Mouse (Mus musculus) left cerebral cortex, postnatal 25 days (tissue): ENCODE measurements at regions not wholly inside any gene's neighbourhood (a gene's known extent, or its start where the extent isn't known, plus 50 kb on each side); places are given as distances from the start of the nearest gene placed in this dataset.

Experiments used
- DNase-seq, 2 experiments: peaks; one replicate each; pipeline ENCODE4 v3.0.0; 2022; ENCODE audit warnings: low spot score in 2 of 2, mixed read lengths in 1 of 2
- intact Hi-C: fragments of 180-260 bp; cut with DNase I; formaldehyde crosslinking; loops from one replicate; pipeline ENCODE4 v1.15.1; 2025

GRCm38 (mm10) chr1:143065493-143065892 lies 575.0 kb upstream of the B3galt2 start:
- intact Hi-C loops: no loop called here

GRCm38 (mm10) chr1:143071781-143072382 lies 568.6 kb upstream of the B3galt2 start:
- intact Hi-C loops: no loop called here

More at GRCm38 (mm10) chr1:143065493-143065892, 575.0 kb upstream of the B3galt2 start:
- DNase-seq: no peak

GRCm38 (mm10) chr1:143074999-143075398 lies 565.5 kb upstream of the B3galt2 start:
- DNase-seq: no peak
- intact Hi-C loops: no loop called here

More at GRCm38 (mm10) chr1:143071781-143072382, 568.6 kb upstream of the B3galt2 start:
- DNase-seq: no peak

- intact Hi-C loops: no loop called here
These were observed 560.0 kb upstream of the B3galt2 start for GRCm38 (mm10) chr1:143080441-143080840.

GRCm38 (mm10) chr1:143096904-143097303 lies 543.6 kb upstream of the B3galt2 start:
- no peak for DNase-seq
- intact Hi-C loops: no loop called here

More at GRCm38 (mm10) chr1:143080441-143080840, 560.0 kb upstream of the B3galt2 start:
- no peak for DNase-seq

- DNase-seq: no peak
- intact Hi-C loops: no loop called here
These were observed 542.2 kb upstream of the B3galt2 start for GRCm38 (mm10) chr1:143098307-143098706.

- DNase-seq: no peak
- intact Hi-C loops: no loop called here
These were observed 518.3 kb upstream of the B3galt2 start for GRCm38 (mm10) chr1:143122185-143122584.

GRCm38 (mm10) chr1:143130257-143130656 lies 510.2 kb upstream of the B3galt2 start:
- DNase-seq: peak; percentile 4 to 75
- intact Hi-C loops: no loop called here

GRCm38 (mm10) chr1:143132806-143133205 lies 507.7 kb upstream of the B3galt2 start:
- DNase-seq: no peak
- intact Hi-C loops: no loop called here

GRCm38 (mm10) chr1:143145111-143145984 lies 495.1 kb upstream of the B3galt2 start:
- intact Hi-C loops: no loop called here
- DNase-seq: no peak

- DNase-seq: peak in 1 of 2 experiments; percentile 18
- intact Hi-C loops: no loop called here
These were observed 469.2 kb upstream of the B3galt2 start for GRCm38 (mm10) chr1:143171286-143171685.

- intact Hi-C loops: loop anchor here (2.0 kb wide), 1 partner anchor 17 kb away; no protein-coding TSS in a partner anchor
- DNase-seq: peak in 1 of 2 experiments; percentile 7
These were observed 466.6 kb upstream of the B3galt2 start for GRCm38 (mm10) chr1:143173836-143174235.

GRCm38 (mm10) chr1:143192167-143192793 lies 448.2 kb upstream of the B3galt2 start:
- intact Hi-C loops: no loop called here
- no peak for DNase-seq

- intact Hi-C loops: loop anchor here (5.0 kb wide), 1 partner anchor 442 kb away; the partner anchor contains the start of gene B3galt2
- DNase-seq: peak; percentile 26 to 93
These were observed 440.1 kb upstream of the B3galt2 start for GRCm38 (mm10) chr1:143200213-143200889.

- DNase-seq: no peak
- intact Hi-C loops: loop anchor here (5.0 kb wide), 1 partner anchor 441 kb away; the partner anchor contains the start of gene B3galt2
These were observed 439.5 kb upstream of the B3galt2 start for GRCm38 (mm10) chr1:143200971-143201370.

- intact Hi-C loops: loop anchor here (5.0 kb wide), 1 partner anchor 440 kb away; the partner anchor contains the start of gene B3galt2
- DNase-seq: no peak
These were observed 438.3 kb upstream of the B3galt2 start for GRCm38 (mm10) chr1:143202182-143202581.

GRCm38 (mm10) chr1:143204070-143204469 lies 436.4 kb upstream of the B3galt2 start:
- intact Hi-C loops: loop anchor here (5.0 kb wide), 1 partner anchor 438 kb away; the partner anchor contains the start of gene B3galt2

GRCm38 (mm10) chr1:143206995-143207394 lies 433.5 kb upstream of the B3galt2 start:
- intact Hi-C loops: no loop called here
- DNase-seq: no peak

More at GRCm38 (mm10) chr1:143204070-143204469, 436.4 kb upstream of the B3galt2 start:
- no peak for DNase-seq

GRCm38 (mm10) chr1:143207399-143208065 lies 432.9 kb upstream of the B3galt2 start:
- no peak for DNase-seq
- intact Hi-C loops: no loop called here
